Mouse (Mus musculus) cerebellum, adult 2 months (tissue): ENCODE results near the gene Dst. TPM values are rescaled to one million over a fixed set of nuclear protein-coding genes. Genes with fewer than 3 reads are reported as not detected.

Experiments
- DNase-seq, 2 experiments: peaks; one replicate each; pipeline ENCODE4 v3.0.0; 2021
- H3K27ac ChIP-seq: fragments of 200-500 bp; 2 replicates; pipeline ENCODE4 v1.5.1; 2012; ENCODE audit warnings: low read length, control low read depth, inconsistent platforms; ENCODE audit not compliant: insufficient read depth
- H3K27me3 ChIP-seq: fragments of 200-500 bp; 2 replicates; pipeline ENCODE4 v1.6.1; 2012; ENCODE audit warnings: inconsistent platforms, mild to moderate bottlenecking, low read length, moderate library complexity; ENCODE audit not compliant: control insufficient read depth, insufficient read depth
- H3K4me1 ChIP-seq: fragments of 200-500 bp; 2 replicates; pipeline ENCODE4 v1.6.1; 2011; ENCODE audit warnings: low read length; ENCODE audit not compliant: control insufficient read depth, insufficient read depth
- H3K4me3 ChIP-seq: fragments of 200-500 bp; replicated peaks from 2 replicates; pipeline ENCODE3; 2011; ENCODE audit warnings: mild to moderate bottlenecking, low read depth, low read length, control low read depth; ENCODE audit not compliant: insufficient read depth
- CTCF ChIP-seq: fragments of 200-500 bp; IDR thresholded peaks from 2 replicates; pipeline ENCODE4 v1.5.1; 2011; ENCODE audit warnings: low read depth, mild to moderate bottlenecking, control low read depth, low read length, moderate library complexity, borderline replicate concordance; ENCODE audit not compliant: insufficient read depth
- POLR2A ChIP-seq: fragments of 200-500 bp; IDR thresholded peaks from 2 replicates; pipeline ENCODE4 v1.6.1; 2011; ENCODE audit warnings: low read length, control low read depth, borderline replicate concordance; ENCODE audit not compliant: insufficient read depth
- WGBS: fragments of 180-500 bp; shearing (Covaris S2); methylation state at CpG from one replicate; pipeline ENCODE4 v1.1.7; 2018; 5-methylcytosine and 5-hydroxymethylcytosine counted together
- polyA plus RNA-seq: library from polyadenylated mRNA; depleted of rRNA; stranded (reverse); fragments of >200 nt; gene quantifications from 2 replicates; pipeline ENCODE4 v1.2.3, GENCODE M21; 2012

Gene Dst
- polyA plus RNA-seq, 1 experiment: 148 TPM

GRCm38 (mm10) chr1:34043836-34044550 is 136.0 kb downstream of the Dst start:
- Histone ChIP-seq H3K4me1 (peaks cover 23% of the 10 kb centered on the region; the same call in 1 of the 2 replicates), H3K4me3 (no peak overlapping the region), H3K27ac (no peak overlapping the region), H3K27me3 (no peaks in the 10 kb centered on the region)
- WGBS: 80% methylated on average over 7 of the region's 7 CpGs
- TF ChIP-seq POLR2A: no peak
- TF ChIP-seq CTCF: no peak
- DNase-seq: no peak

GRCm38 (mm10) chr1:34044675-34045074 is 136.7 kb downstream of the Dst start:
- TF ChIP-seq CTCF (no peak), POLR2A (no peak)
- Histone ChIP-seq H3K4me3 (no peak overlapping the region), H3K4me1 (peaks cover 23% of the 10 kb centered on the region; the same call in 1 of the 2 replicates), H3K27ac (no peak overlapping the region), H3K27me3 (no peaks in the 10 kb centered on the region)
- 33% methylated on average over 3 of the region's 3 CpGs for WGBS
- no peak for DNase-seq

- DNase-seq: peak in 1 of 2 experiments; percentile 58
- 48% methylated on average over 3 of the region's 3 CpGs for WGBS
Measured at GRCm38 (mm10) chr1:34047285-34047684, 139.3 kb downstream of the Dst start.

GRCm38 (mm10) chr1:34051251-34051650 is 143.2 kb downstream of the Dst start:
- H3K4me3 ChIP-seq: no peak overlapping the region
- 72% methylated on average over 3 of the region's 3 CpGs for WGBS
- H3K27ac ChIP-seq: no peak overlapping the region
- H3K4me1 ChIP-seq: peaks cover 17% of the 10 kb centered on the region
- no peak for TF ChIP-seq POLR2A
- TF ChIP-seq CTCF: no peak
- no peaks in the 10 kb centered on the region for H3K27me3 ChIP-seq
- DNase-seq: peak in 1 of 2 experiments; percentile 51

More at GRCm38 (mm10) chr1:34047285-34047684, 139.3 kb downstream of the Dst start:
- H3K27ac ChIP-seq: no peak overlapping the region
- peaks cover 19% of the 10 kb centered on the region for H3K4me1 ChIP-seq
- no peak overlapping the region for H3K4me3 ChIP-seq
- TF ChIP-seq CTCF (no peak), POLR2A (no peak)
- no peaks in the 10 kb centered on the region for H3K27me3 ChIP-seq

GRCm38 (mm10) chr1:34052422-34052821 is 144.4 kb downstream of the Dst start:
- no peak overlapping the region for H3K4me3 ChIP-seq
- 88% methylated on average over 5 of the region's 5 CpGs for WGBS
- no peak for DNase-seq
- H3K27ac ChIP-seq: no peak overlapping the region
- no peaks in the 10 kb centered on the region for H3K27me3 ChIP-seq
- H3K4me1 ChIP-seq: peaks cover 12% of the 10 kb centered on the region
- no peak for TF ChIP-seq CTCF
- no peak for TF ChIP-seq POLR2A

GRCm38 (mm10) chr1:34054970-34055369 is 146.9 kb downstream of the Dst start:
- H3K4me1 ChIP-seq: peaks cover 8% of the 10 kb centered on the region
- no peak overlapping the region for H3K27ac ChIP-seq
- no peak overlapping the region for H3K4me3 ChIP-seq
- H3K27me3 ChIP-seq: no peaks in the 10 kb centered on the region
- no peak for TF ChIP-seq POLR2A
- TF ChIP-seq CTCF: no peak
- DNase-seq: no peak
- WGBS: 68% methylated on average over 10 of the region's 10 CpGs

GRCm38 (mm10) chr1:34056658-34057057 is 148.6 kb downstream of the Dst start:
- no peak for TF ChIP-seq POLR2A
- TF ChIP-seq CTCF: no peak
- WGBS: 92% methylated on average over 14 of the region's 14 CpGs
- DNase-seq: no peak
- Histone ChIP-seq H3K27ac (no peak overlapping the region), H3K27me3 (no peaks in the 10 kb centered on the region), H3K4me3 (no peak overlapping the region), H3K4me1 (peaks cover 3% of the 10 kb centered on the region; the same call in 1 of the 2 replicates)

- DNase-seq: no peak
- TF ChIP-seq CTCF: no peak
- TF ChIP-seq POLR2A: no peak
- Histone ChIP-seq H3K4me1 (peaks cover 5% of the 10 kb centered on the region), H3K27ac (no peak overlapping the region), H3K27me3 (no peaks in the 10 kb centered on the region), H3K4me3 (no peak overlapping the region)
- 73% methylated on average over 12 of the region's 12 CpGs for WGBS
Measured at GRCm38 (mm10) chr1:34059231-34059630, 151.2 kb downstream of the Dst start.
